Mouse (Mus musculus) hindbrain, embryonic 16.5 days (tissue): Measurements from ENCODE around the gene Pygb. TPM values are rescaled to one million over a fixed set of nuclear protein-coding genes. Genes with fewer than 3 reads are reported as not detected.

Experiments
- ATAC-seq: fragments of 200-750 bp; cut with Nextera tagmentation; 2 replicates; pipeline ENCODE4 v1.8.0; 2017; ENCODE audit warnings: moderate TSS enrichment, moderate library complexity
- H3K27ac ChIP-seq: fragments of 300-500 bp; sonication (generic); 2 replicates; pipeline ENCODE4 v1.5.1; 2014; ENCODE audit warnings: low read depth, mild to moderate bottlenecking, control low read depth, low read length, moderate library complexity
- H3K27me3 ChIP-seq: fragments of 300-500 bp; sonication (generic); replicated peaks from 2 replicates; pipeline ENCODE4 v1.6.1; 2014; ENCODE audit warnings: low read length; ENCODE audit not compliant: control insufficient read depth, insufficient read depth
- H3K36me3 ChIP-seq: fragments of 300-500 bp; sonication (generic); 2 replicates; pipeline ENCODE4 v1.6.1; 2014; ENCODE audit warnings: mild to moderate bottlenecking, low read length, moderate library complexity, mixed read lengths; ENCODE audit not compliant: control insufficient read depth, insufficient read depth
- H3K4me1 ChIP-seq: fragments of 300-500 bp; sonication (generic); 2 replicates; pipeline ENCODE4 v1.6.1; 2014; ENCODE audit warnings: low read depth, low read length; ENCODE audit not compliant: control insufficient read depth, insufficient read depth
- H3K4me2 ChIP-seq: fragments of 300-500 bp; sonication (generic); 2 replicates; pipeline ENCODE4 v1.6.1; 2014; ENCODE audit warnings: mild to moderate bottlenecking, low read length, control low read depth, moderate library complexity
- H3K4me3 ChIP-seq: fragments of 300-500 bp; sonication (generic); 2 replicates; pipeline ENCODE4 v1.5.1; 2014; ENCODE audit warnings: mild to moderate bottlenecking, low read length, control low read depth, moderate library complexity
- H3K9ac ChIP-seq: fragments of 300-500 bp; sonication (generic); 2 replicates; pipeline ENCODE4 v1.6.1; 2014; ENCODE audit warnings: low read depth, mild to moderate bottlenecking, control low read depth, low read length, moderate library complexity
- H3K9me3 ChIP-seq: fragments of 300-500 bp; sonication (generic); 2 replicates; pipeline ENCODE4 v1.6.1; 2014; ENCODE audit warnings: mild to moderate bottlenecking, low read length, moderate library complexity; ENCODE audit not compliant: control insufficient read depth
- WGBS: fragments of 180-500 bp; shearing (Covaris S2); extraction: QIAGEN DNeasy Blood & Tissue Kit; methylation state at CpG from one replicate; pipeline ENCODE4 v1.1.7; 2014; 5-methylcytosine and 5-hydroxymethylcytosine counted together
- polyA plus RNA-seq: library from polyadenylated mRNA; unstranded; fragments of >200 nt; fragmentation: Nextera tagmentation; extraction: Ambion mirVana; gene quantifications from 2 replicates; pipeline ENCODE4 v1.2.1, GENCODE M21; 2015

The Pygb gene
- polyA plus RNA-seq, 1 experiment from 2014 or later = 179 TPM

- no peaks in the 10 kb centered on the region for H3K36me3 ChIP-seq
- no peak overlapping the region for H3K4me2 ChIP-seq
- no peak overlapping the region for H3K9ac ChIP-seq
- ATAC-seq = no peak
- H3K9me3 ChIP-seq = no peaks in the 10 kb centered on the region
- no peak overlapping the region for H3K27ac ChIP-seq
- 93% methylated on average over 1 of the region's 1 CpGs for WGBS
- H3K4me3 ChIP-seq = no peak overlapping the region
- no peaks in the 10 kb centered on the region for H3K4me1 ChIP-seq
- H3K27me3 ChIP-seq = no peaks in the 10 kb centered on the region
These were observed 82.9 kb downstream of the Pygb start for GRCm38 (mm10) chr2:150869446-150869845.

- H3K9me3 ChIP-seq = no peaks in the 10 kb centered on the region
- H3K36me3 ChIP-seq = no peaks in the 10 kb centered on the region
- H3K27me3 ChIP-seq = no peaks in the 10 kb centered on the region
- H3K4me3 ChIP-seq = no peak overlapping the region
- H3K4me2 ChIP-seq = no peak overlapping the region
- no peaks in the 10 kb centered on the region for H3K4me1 ChIP-seq
- 82% methylated on average over 1 of the region's 1 CpGs for WGBS
- ATAC-seq = no peak
- H3K27ac ChIP-seq = no peak overlapping the region
- no peak overlapping the region for H3K9ac ChIP-seq
These were observed 88.0 kb downstream of the Pygb start for GRCm38 (mm10) chr2:150874508-150874907.

DNA sequence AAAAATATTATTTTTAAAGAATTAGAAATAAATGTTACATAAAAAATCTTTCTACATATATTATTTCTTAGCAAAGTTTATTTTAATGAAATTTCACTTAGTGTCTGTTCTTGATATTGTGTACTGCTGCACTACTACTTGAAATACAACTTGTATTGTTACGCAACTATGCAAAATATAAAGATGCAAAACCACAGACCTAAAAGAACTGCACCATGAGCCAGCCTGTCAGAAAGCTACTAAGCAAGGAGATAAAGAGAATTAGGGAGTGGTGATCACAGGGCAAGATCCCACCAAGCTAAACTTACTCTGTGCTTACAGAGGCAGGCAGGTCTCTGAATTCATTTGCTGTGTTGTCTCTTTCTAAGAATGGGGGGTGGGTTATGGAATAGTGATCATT lies 88.7 kb downstream of the Pygb start:
- Histone ChIP-seq H3K9me3 (no peaks in the 10 kb centered on the region), H3K4me3 (no peak overlapping the region), H3K4me2 (no peak overlapping the region), H3K9ac (no peak overlapping the region), H3K4me1 (no peaks in the 10 kb centered on the region), H3K27me3 (no peaks in the 10 kb centered on the region), H3K36me3 (no peaks in the 10 kb centered on the region), H3K27ac (no peak overlapping the region)
- 98% methylated on average over 1 of the region's 1 CpGs for WGBS
- ATAC-seq = no peak

DNA sequence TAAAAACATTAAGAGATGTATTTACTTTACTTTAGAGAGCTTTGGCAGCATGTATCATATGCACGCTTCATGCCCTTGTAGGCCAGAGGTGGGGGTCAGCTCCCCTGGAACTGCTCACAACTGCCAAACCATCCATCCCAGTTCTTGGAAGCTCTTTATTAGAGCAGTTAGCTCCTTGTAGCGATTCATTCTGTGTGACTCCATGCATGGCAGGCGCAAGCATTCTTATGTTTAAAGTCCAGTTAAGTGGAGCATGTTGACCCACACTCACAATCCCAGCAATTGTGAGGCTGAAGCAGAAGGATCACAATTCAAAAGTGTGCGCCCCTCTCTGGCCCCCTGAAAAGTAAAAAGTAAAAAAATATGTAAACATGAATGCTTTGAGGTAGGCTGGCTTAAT lies 91.0 kb downstream of the Pygb start:
- Histone ChIP-seq H3K9ac (no peak overlapping the region), H3K27me3 (no peaks in the 10 kb centered on the region), H3K4me2 (no peak overlapping the region), H3K4me3 (no peak overlapping the region), H3K27ac (no peak overlapping the region), H3K9me3 (no peaks in the 10 kb centered on the region), H3K4me1 (no peaks in the 10 kb centered on the region), H3K36me3 (no peaks in the 10 kb centered on the region)
- no peak for ATAC-seq
- WGBS = 82% methylated on average over 4 of the region's 4 CpGs

Other genes with a start within 250 kb of the Pygb start
- 0.41 and 0.42 TPM in 2 replicates for gene Cst7, start 216.3 kb upstream of the Pygb start, polyA plus RNA-seq
- gene Apmap, start 178.2 kb upstream of the Pygb start, polyA plus RNA-seq = 43.9 and 44.0 TPM in 2 replicates
- gene Acss1, start 118.2 kb upstream of the Pygb start, polyA plus RNA-seq = 22.1 and 24.4 TPM in 2 replicates
- 0.06 and 0.09 TPM in 2 replicates for gene Vsx1, start 97.4 kb upstream of the Pygb start, polyA plus RNA-seq
- 87.0 and 87.2 TPM in 2 replicates for gene Entpd6, start 37.7 kb upstream of the Pygb start, polyA plus RNA-seq
- gene Abhd12, start 118.0 kb downstream of the Pygb start, polyA plus RNA-seq = 143 and 157 TPM in 2 replicates
- gene Gins1, start 118.7 kb downstream of the Pygb start, polyA plus RNA-seq = 14.1 and 14.5 TPM in 2 replicates